Mouse (Mus musculus) cerebral cortex, adult 2 months (tissue): Measurements from ENCODE around the gene Olfr1192-ps1.

Experiments
- WGBS: fragments of 180-500 bp; shearing (Covaris S2); methylation state at CpG from one replicate; pipeline ENCODE4 v1.1.7; 2018; 5-methylcytosine and 5-hydroxymethylcytosine counted together

Gene Olfr1192-ps1

DNA sequence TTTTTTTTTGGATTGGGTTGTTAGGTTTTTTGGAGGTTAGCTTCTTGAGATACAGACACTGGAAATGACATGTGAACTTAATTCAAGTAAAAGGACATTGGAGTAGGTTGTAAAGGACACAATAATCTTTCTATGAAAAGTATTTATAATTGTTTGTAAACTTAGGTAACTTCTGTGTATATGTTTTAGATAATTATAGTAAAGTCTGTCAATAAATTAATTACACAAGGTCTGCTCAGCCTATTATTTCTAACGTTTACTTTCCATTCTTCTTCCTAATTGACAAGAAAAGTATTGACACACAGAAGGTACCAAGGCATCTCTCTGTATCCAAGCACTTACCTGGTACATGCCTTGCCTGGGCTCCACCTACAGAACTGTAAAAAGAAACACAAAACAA lies at the start of gene Olfr1192-ps1:
Gene Olfr1192-ps1, plus strand, starts transcription at position 301 of the 400 bp plus-strand sequence.
- 38% methylated on average over 1 of the region's 1 CpGs for WGBS

DNA sequence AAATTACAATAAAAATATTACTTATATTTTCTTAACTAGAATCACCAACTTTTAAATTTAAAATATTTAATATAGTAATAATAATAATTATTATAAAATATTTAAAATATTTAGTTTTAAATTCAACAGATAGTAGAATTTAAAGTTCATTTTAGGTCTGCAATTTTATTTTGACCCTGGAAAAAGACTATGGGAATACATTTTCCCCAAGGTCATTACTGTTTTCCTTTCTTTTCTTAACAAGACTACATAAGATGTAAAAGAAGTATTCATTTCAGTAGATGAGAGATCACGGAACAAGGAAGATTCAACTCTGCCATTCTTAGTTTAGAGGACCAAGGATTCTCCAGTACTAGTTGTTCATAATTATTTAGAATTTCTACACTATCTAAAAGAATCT lies 8.1 kb upstream of the Olfr1192-ps1 start, which contains the start of gene Olfr1191-ps1:
Gene Olfr1191-ps1, plus strand, starts transcription at position 301 of the 400 bp plus-strand sequence.
- WGBS, result 85% methylated on average over 1 of the region's 1 CpGs

DNA sequence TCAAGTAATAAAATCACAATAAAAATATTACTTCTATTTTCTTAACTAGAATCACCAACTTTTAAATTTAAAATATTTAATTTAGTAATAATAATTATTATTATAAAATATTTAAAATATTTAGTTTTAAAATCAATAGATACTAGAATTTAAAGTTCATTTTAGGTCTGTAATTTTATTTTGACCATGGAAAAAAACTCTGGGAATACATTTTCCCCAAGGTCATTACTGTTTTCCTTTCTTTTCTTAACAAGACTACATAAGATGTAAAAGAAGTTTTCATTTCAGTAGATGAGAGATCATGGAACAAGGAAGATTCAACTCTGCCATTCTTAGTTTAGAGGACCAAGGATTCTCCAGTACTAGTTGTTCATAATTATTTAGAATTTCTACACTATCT lies 27.0 kb downstream of the Olfr1192-ps1 start, which contains the start of gene Olfr1193:
Gene Olfr1193, plus strand, starts transcription at position 301 of the 400 bp plus-strand sequence.

DNA sequence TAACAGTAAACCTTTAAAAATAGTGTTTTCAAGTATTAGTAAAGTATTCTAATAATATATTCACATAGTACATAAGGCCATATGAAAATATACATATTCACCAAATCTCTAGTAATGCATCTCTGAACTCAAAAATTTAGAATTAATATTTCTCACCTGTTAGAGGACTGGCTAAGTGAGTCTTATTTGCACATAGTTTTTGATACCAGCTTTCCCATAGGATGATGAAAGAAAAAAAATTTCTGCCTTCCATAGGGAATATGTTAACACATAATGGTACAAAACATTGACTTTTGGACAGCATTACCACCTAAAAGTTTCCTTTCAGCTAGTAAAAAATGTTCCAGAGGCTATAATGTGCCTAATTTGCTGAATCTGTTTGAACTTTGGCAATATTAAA lies 40.8 kb downstream of the Olfr1192-ps1 start, which contains the start of gene Olfr1195:
Gene Olfr1195, minus strand, starts transcription at position 101 of the 400 bp plus-strand sequence.

DNA sequence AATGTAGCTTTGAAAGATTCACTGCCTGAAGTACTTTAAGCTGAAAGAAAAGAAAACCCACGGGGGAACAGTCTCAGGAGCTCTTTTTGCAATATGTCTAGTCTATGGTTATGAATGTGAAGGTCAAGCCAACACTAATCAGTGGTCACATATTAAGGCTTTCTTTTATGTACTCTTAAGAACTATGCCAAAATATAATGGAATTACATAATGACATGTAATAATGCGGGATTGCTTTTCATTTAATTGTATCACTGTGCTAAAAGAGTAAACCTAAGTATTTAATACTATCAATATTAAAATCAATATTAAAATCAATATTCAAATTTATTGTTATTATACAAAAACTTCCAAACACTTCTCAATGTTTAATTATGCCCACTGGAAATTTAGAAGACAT lies 56.2 kb downstream of the Olfr1192-ps1 start, which contains the start of gene Olfr1196:
Gene Olfr1196, minus strand, starts transcription at position 101 of the 400 bp plus-strand sequence.
- 85% methylated on average over 2 of the region's 2 CpGs for WGBS
